In genomic region chr14:78592965-78593364, GRCm38 (mm10) we compare ENCODE assay signal across 24 mouse cellular contexts.
"Had no signal": no experiment of that assay in that cellular context is flagged by ENCODE, and none has a peak within 500 bp of the region (broad histone marks: within the 10 kb centered on the region; RNA-seq: fewer than 3 reads in every experiment).

No protein-coding gene starts in this region.

- H3K27ac ChIP-seq: layer of hippocampus, adult 2 months; limb, embryonic 10.5 days; limb, embryonic 13.5 days; lung, embryonic 15.5 days; neural tube, embryonic 13.5 days had no signal

- H3K4me3 ChIP-seq: layer of hippocampus, adult 2 months; limb, embryonic 10.5 days; limb, embryonic 13.5 days; lung, embryonic 15.5 days; megakaryocyte, embryonic 14.5 days; myocyte; neural tube, embryonic 13.5 days had no signal

- H3K9me3 ChIP-seq: limb, embryonic 10.5 days; limb, embryonic 13.5 days; lung, embryonic 15.5 days; megakaryocyte, embryonic 14.5 days; neural tube, embryonic 13.5 days had no signal

- H3K4me1 ChIP-seq: limb, embryonic 10.5 days; limb, embryonic 13.5 days; lung, embryonic 15.5 days; neural tube, embryonic 13.5 days had no signal

- H3K4me2 ChIP-seq: limb, embryonic 13.5 days; lung, embryonic 15.5 days; midbrain, embryonic 11.5 days; neural tube, embryonic 13.5 days had no signal

- H3K36me3 ChIP-seq: limb, embryonic 10.5 days; lung, embryonic 15.5 days had no signal

- ATAC-seq: inflammation-experienced regulatory T-cells, adult 6 months; intestine, embryonic 16.5 days had no signal

- H3K27me3 ChIP-seq: limb, embryonic 13.5 days; lung, embryonic 15.5 days; megakaryocyte, embryonic 14.5 days; neural tube, embryonic 13.5 days had no signal

- H3K9ac ChIP-seq: limb, embryonic 13.5 days; lung, embryonic 15.5 days; neural tube, embryonic 13.5 days had no signal

- DNase-seq: kidney, adult 18-20 months; kidney, adult 9 months; kidney, postnatal 14 days; kidney, postnatal 4 days; layer of hippocampus, adult 9-11 months; lung, adult 18-20 months; lung, postnatal 10 days; lung, postnatal 36 days; midbrain, embryonic 14.5 days; retina, postnatal 1 day; right cerebral cortex, postnatal 25 days; spleen, adult 18-20 months; thymus, adult 18-20 months; thymus, postnatal 36 days had no signal
